ENCODE assay signal across 8 mouse cellular contexts in genomic region chr8:22376903-22377302, GRCm38 (mm10). TPM values are rescaled to one million over a fixed set of nuclear protein-coding genes. Genes with fewer than 3 reads are reported as not detected.
DNase-seq lines count a peak whose midpoint lies in the region; ATAC-seq and TF ChIP-seq lines count a peak whose summit lies in the region.

No protein-coding gene starts in this region.

- H3K27ac ChIP-seq in heart, embryonic 12.5 days (ENCODE audit: poor library complexity, severe bottlenecking), result no peak overlapping the region
- H3K27ac ChIP-seq in kidney, embryonic 15.5 days, result no peak overlapping the region
- H3K27ac ChIP-seq in stomach, postnatal 0 days (replicated peaks), result no peak overlapping the region

- H3K27me3 ChIP-seq in G1E (ENCODE audit: insufficient read depth, low read length), result no peaks in the 10 kb centered on the region
- no peaks in the 10 kb centered on the region for H3K27me3 ChIP-seq in heart, embryonic 12.5 days (replicated peaks)
- H3K27me3 ChIP-seq in kidney, embryonic 15.5 days, result no peaks in the 10 kb centered on the region
- H3K27me3 ChIP-seq in stomach, postnatal 0 days (ENCODE audit: control insufficient read depth, insufficient read depth, low read length), result no peaks in the 10 kb centered on the region

- TF ChIP-seq CTCF in G1E (IDR thresholded peaks at IDR 0.05; ENCODE audit: low read depth, low read length), result peak; percentile 50; the same call in 1 of the 2 replicates
- peak; percentile 75 for TF ChIP-seq CTCF in stomach, postnatal 0 days (IDR thresholded peaks at IDR 0.05; ENCODE audit: low read depth)

- peaks cover 78% of the 10 kb centered on the region for H3K36me3 ChIP-seq in G1E (replicated peaks)
- peaks cover 26% of the 10 kb centered on the region for H3K36me3 ChIP-seq in heart, embryonic 12.5 days
- H3K36me3 ChIP-seq in kidney, embryonic 15.5 days, result peaks cover 37% of the 10 kb centered on the region
- H3K36me3 ChIP-seq in stomach, postnatal 0 days (ENCODE audit: control insufficient read depth, insufficient read depth, low read length), result peaks cover 2% of the 10 kb centered on the region; the same call in 1 of the 2 replicates

- no peaks in the 10 kb centered on the region for H3K4me1 ChIP-seq in G1E (ENCODE audit: insufficient read depth, low read depth, low read length)
- H3K4me1 ChIP-seq in heart, embryonic 12.5 days (replicated peaks), result no peaks in the 10 kb centered on the region
- no peaks in the 10 kb centered on the region for H3K4me1 ChIP-seq in kidney, embryonic 15.5 days
- H3K4me1 ChIP-seq in stomach, postnatal 0 days (replicated peaks; ENCODE audit: control insufficient read depth, insufficient read depth), result no peaks in the 10 kb centered on the region

- H3K4me3 ChIP-seq in G1E (ENCODE audit: low read depth, low read length), result no peak overlapping the region
- H3K4me3 ChIP-seq in heart, embryonic 12.5 days, result no peak overlapping the region
- no peak overlapping the region for H3K4me3 ChIP-seq in kidney, embryonic 15.5 days (replicated peaks)
- H3K4me3 ChIP-seq in stomach, postnatal 0 days (ENCODE audit: low read depth, low read length), result no peak overlapping the region

- no peak for TF ChIP-seq EP300 in stomach, postnatal 0 days (optimal IDR thresholded peaks at IDR 0.05)

- DNase-seq in 3134 (ENCODE audit: extremely low read depth, insufficient read length, low spot score) (peak; percentile 6), G1E (ENCODE audit: low spot score) (peak; percentile 34)
- peak; percentile 60 for DNase-seq in embryo, embryonic 9.5 days (ENCODE audit: extremely low spot score)
- DNase-seq in lung, postnatal 25 days (ENCODE audit: low spot score), result peak; percentile 61
- peak; percentile 51 for DNase-seq in stomach, postnatal 0 days (ENCODE audit: low spot score)
- DNase-seq in cerebellum, adult 8-10 months, result no peak

- no peak overlapping the region for H3K9ac ChIP-seq in heart, embryonic 12.5 days
- H3K9ac ChIP-seq in kidney, embryonic 15.5 days, result no peak overlapping the region
- no peak overlapping the region for H3K9ac ChIP-seq in stomach, postnatal 0 days (ENCODE audit: low read length)

- WGBS in heart, embryonic 12.5 days, result 38% methylated on average over 5 of the region's 5 CpGs
- 48% methylated on average over 5 of the region's 5 CpGs for WGBS in kidney, embryonic 15.5 days
- 50% methylated on average over 5 of the region's 5 CpGs for WGBS in stomach, postnatal 0 days

- H3K4me2 ChIP-seq in heart, embryonic 12.5 days, result no peak overlapping the region
- no peak overlapping the region for H3K4me2 ChIP-seq in kidney, embryonic 15.5 days
- no peak overlapping the region for H3K4me2 ChIP-seq in stomach, postnatal 0 days (replicated peaks; ENCODE audit: low read depth)

- H3K9me3 ChIP-seq in G1E (replicated peaks), result no peaks in the 10 kb centered on the region
- no peaks in the 10 kb centered on the region for H3K9me3 ChIP-seq in heart, embryonic 12.5 days (replicated peaks)
- no peaks in the 10 kb centered on the region for H3K9me3 ChIP-seq in kidney, embryonic 15.5 days (replicated peaks)
- H3K9me3 ChIP-seq in stomach, postnatal 0 days (ENCODE audit: control insufficient read depth, low read length), result no peaks in the 10 kb centered on the region

- ATAC-seq in G1E (ENCODE audit: extremely low read depth, insufficient number of reproducible peaks, low FRiP score, poor library complexity, severe bottlenecking), result no peak
- ATAC-seq in heart, embryonic 12.5 days (ENCODE audit: insufficient number of reproducible peaks, low FRiP score), result peak; percentile 66; the same call in 1 of the 2 replicates
- ATAC-seq in kidney, embryonic 15.5 days (replicated peaks; ENCODE audit: low FRiP score), result peak; percentile 86
- ATAC-seq in stomach, postnatal 0 days (ENCODE audit: low FRiP score, low TSS enrichment), result 0 out of 2 replicates have a peak, but pooled peaks have one; percentile 35

RNA-seq across cellular contexts. Expression of gene Slc25a15, which starts 21.5 kb away (rescaled TPM):
- total RNA-seq in G1E (2014; fragmentation: Nextera tagmentation), result 10.4 and 13.4 TPM in 2 replicates
- total RNA-seq in G1E (2017), result 15.5 and 18.2 TPM in 2 replicates
- polyA plus RNA-seq in G1E (2012), result 10.7 and 11.1 TPM in 2 replicates
- 13.2 and 13.3 TPM in 2 replicates for polyA plus RNA-seq in heart, embryonic 12.5 days (2016; fragmentation: Nextera tagmentation; extraction: Ambion mirVana)
- 24.1 and 25.1 TPM in 2 replicates for polyA plus RNA-seq in kidney, embryonic 15.5 days (2015; fragmentation: Nextera tagmentation; extraction: Ambion mirVana)
- polyA plus RNA-seq in stomach, postnatal 0 days (2015; fragmentation: Nextera tagmentation; extraction: Ambion mirVana), result 13.0 and 13.1 TPM in 2 replicates

RNA-seq across cellular contexts. Expression of gene Mrps31, which starts 34.3 kb away (rescaled TPM):
- 13.2 and 15.7 TPM in 2 replicates for total RNA-seq in G1E (2014; fragmentation: Nextera tagmentation)
- total RNA-seq in G1E (2017), result 30.4 and 31.1 TPM in 2 replicates
- 1.5 and 2.5 TPM in 2 replicates for polyA plus RNA-seq in G1E (2012)
- polyA plus RNA-seq in heart, embryonic 12.5 days (2016; fragmentation: Nextera tagmentation; extraction: Ambion mirVana), result 49.7 and 54.6 TPM in 2 replicates
- 41.4 and 47.3 TPM in 2 replicates for polyA plus RNA-seq in kidney, embryonic 15.5 days (2015; fragmentation: Nextera tagmentation; extraction: Ambion mirVana)
- 38.2 and 39.1 TPM in 2 replicates for polyA plus RNA-seq in stomach, postnatal 0 days (2015; fragmentation: Nextera tagmentation; extraction: Ambion mirVana)

Comparison
In these comparisons a context has a peak if more than half of its experiments do, and no peak if none do; other contexts are left out.
1. RNA of gene Mrps31, which starts 34.3 kb away (polyA plus RNA-seq): 49.7 to 54.6 TPM in heart, embryonic 12.5 days, 41.4 to 47.3 TPM in kidney, embryonic 15.5 days and 38.2 to 39.1 TPM in stomach, postnatal 0 days; 1.5 to 2.5 TPM in G1E; every median in the first group is over 10 times any median in the second.